ENCODE assay signal across 8 mouse cellular contexts in the genomic region with DNA sequence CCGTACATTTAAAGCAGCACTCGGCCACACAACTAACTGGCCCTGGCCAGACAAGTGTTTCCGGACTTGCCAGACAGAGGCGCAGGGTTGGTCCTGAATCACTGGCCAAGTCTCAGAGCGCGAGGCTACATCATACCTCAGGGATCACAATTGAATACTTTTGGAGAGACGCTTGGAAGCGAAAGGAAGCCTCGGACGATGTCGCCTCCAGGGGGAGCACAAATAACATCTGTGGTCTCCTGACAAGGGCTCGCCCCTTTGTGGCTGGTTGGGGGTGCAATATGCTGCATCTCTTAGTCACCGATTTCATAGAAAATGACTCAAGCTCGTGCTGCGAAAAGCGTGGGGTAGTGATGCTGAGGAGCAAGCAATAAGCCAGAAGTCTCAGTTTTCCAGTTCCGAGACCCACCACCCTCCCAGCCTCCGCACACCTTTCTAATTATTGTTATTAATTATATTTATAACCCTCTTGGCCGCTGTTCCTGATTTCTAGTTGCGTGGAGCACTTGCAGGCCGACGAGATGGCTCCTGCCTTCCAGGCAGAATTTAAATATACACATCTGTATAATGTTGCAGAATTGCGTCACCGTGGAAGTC. TPM values are rescaled to one million over a fixed set of nuclear protein-coding genes. Genes with fewer than 3 reads are reported as not detected.
DNase-seq lines count a peak whose midpoint lies in the region; ATAC-seq and TF ChIP-seq lines count a peak whose summit lies in the region.

No protein-coding gene starts in this region.

- H3K4me1 ChIP-seq in ES-Bruce4 (ENCODE audit: control insufficient read depth, insufficient read depth, low read length), result peaks cover 3% of the 10 kb centered on the region
- peaks cover 28% of the 10 kb centered on the region for H3K4me1 ChIP-seq in forebrain, embryonic 15.5 days
- H3K4me1 ChIP-seq in neural tube, embryonic 15.5 days, result peaks cover 50% of the 10 kb centered on the region

- WGBS in forebrain, embryonic 15.5 days, result under 1% methylated on average over 24 of the region's 24 CpGs
- WGBS in neural tube, embryonic 15.5 days, result under 1% methylated on average over 24 of the region's 24 CpGs

- H3K4me3 ChIP-seq in ES-Bruce4 (ENCODE audit: low read depth, low read length), result peak overlapping the region; percentile 82
- H3K4me3 ChIP-seq in forebrain, embryonic 15.5 days, result peak overlapping the region; percentile 75
- peak overlapping the region; percentile 77 for H3K4me3 ChIP-seq in neural tube, embryonic 15.5 days (replicated peaks)

- H3K27ac ChIP-seq in ES-Bruce4 (ENCODE audit: insufficient read depth, low read length), result no peak overlapping the region
- H3K27ac ChIP-seq in forebrain, embryonic 15.5 days (replicated peaks), result peak overlapping the region; percentile 69
- peak overlapping the region; percentile 85 for H3K27ac ChIP-seq in neural tube, embryonic 15.5 days (replicated peaks)

- intact Hi-C loops in heart, postnatal 25 days (cut with DNase I), result loop anchor here (1.0 to 5.0 kb wide), 4 partner anchors 24 to 145 kb away; a partner anchor contains a TSS

- peak; percentile 60 for TF ChIP-seq CTCF in ES-Bruce4 (IDR thresholded peaks at IDR 0.05; ENCODE audit: low read depth, low read length)

- peak overlapping the region; percentile 94 for H3K9ac ChIP-seq in ES-Bruce4 (ENCODE audit: low read depth, poor library complexity, severe bottlenecking)
- H3K9ac ChIP-seq in forebrain, embryonic 15.5 days (replicated peaks), result peak overlapping the region; percentile 75
- peak overlapping the region; percentile 79 for H3K9ac ChIP-seq in neural tube, embryonic 15.5 days (replicated peaks)

- no peaks in the 10 kb centered on the region for H3K9me3 ChIP-seq in ES-Bruce4 (replicated peaks; ENCODE audit: control insufficient read depth, insufficient read depth, low read length, poor library complexity, severe bottlenecking)
- no peaks in the 10 kb centered on the region for H3K9me3 ChIP-seq in forebrain, embryonic 15.5 days
- H3K9me3 ChIP-seq in neural tube, embryonic 15.5 days (replicated peaks), result no peaks in the 10 kb centered on the region

- no peaks in the 10 kb centered on the region for H3K36me3 ChIP-seq in ES-Bruce4 (ENCODE audit: control insufficient read depth, insufficient read depth, low read length, poor library complexity, severe bottlenecking)
- H3K36me3 ChIP-seq in forebrain, embryonic 15.5 days, result no peaks in the 10 kb centered on the region
- no peaks in the 10 kb centered on the region for H3K36me3 ChIP-seq in neural tube, embryonic 15.5 days

- no peak for TF ChIP-seq EP300 in ES-Bruce4 (IDR thresholded peaks at IDR 0.05; ENCODE audit: insufficient read depth, low read depth, low read length)

- peak overlapping the region; percentile 89 for H3K4me2 ChIP-seq in forebrain, embryonic 15.5 days (replicated peaks)
- H3K4me2 ChIP-seq in neural tube, embryonic 15.5 days, result peak overlapping the region; percentile 79

- peak; percentile 66 for ATAC-seq in forebrain, embryonic 15.5 days (replicated peaks)
- peak; percentile 60 for ATAC-seq in neural tube, embryonic 15.5 days (ENCODE audit: low FRiP score)

- H3K27me3 ChIP-seq in ES-Bruce4 (ENCODE audit: control insufficient read depth, insufficient read depth, low read length, poor library complexity, severe bottlenecking), result no peaks in the 10 kb centered on the region
- H3K27me3 ChIP-seq in forebrain, embryonic 15.5 days, result no peaks in the 10 kb centered on the region
- no peaks in the 10 kb centered on the region for H3K27me3 ChIP-seq in neural tube, embryonic 15.5 days (replicated peaks)

- DNase-seq in c-Kit-positive CD71-positive TER-119-positive erythroid progenitor cells, embryonic 14.5 days (ENCODE audit: low spot score), result peak; percentile 57
- peak; percentile 88 for DNase-seq in heart, postnatal 25 days (ENCODE audit: low spot score)
- DNase-seq in layer of hippocampus, adult 18-20 months (ENCODE audit: low spot score in 2 of 2), result peak; percentile 73 to 85
- peak; percentile 90 to 92 for DNase-seq in lung, adult 18-20 months
- DNase-seq in testis, postnatal 10 days (ENCODE audit: low spot score), result peak; percentile 91

- TF ChIP-seq POLR2A in ES-Bruce4 (IDR thresholded peaks at IDR 0.05; ENCODE audit: insufficient read depth, low read length), result no peak

RNA-seq across cellular contexts. Expression of a gene that starts 0.5 kb away (rescaled TPM):
- polyA plus RNA-seq in ES-Bruce4 (2011; ENCODE audit: insufficient read depth, insufficient read length, low read depth, missing spikeins), result 42.1 and 47.1 TPM in 2 replicates
- polyA plus RNA-seq in forebrain, embryonic 15.5 days (2015; fragmentation: Nextera tagmentation; extraction: Ambion mirVana), result 4.9 and 5.3 TPM in 2 replicates
- total RNA-seq in heart, postnatal 25 days (2021), result 100 to 1,000 TPM; 140 to 159 TPM
- total RNA-seq in layer of hippocampus, adult 18-20 months (2021), result 10 to 100 TPM; 39.0 to 48.0 TPM
- 7.8 and 8.7 TPM in 2 replicates for polyA plus RNA-seq in neural tube, embryonic 15.5 days (2015; fragmentation: Nextera tagmentation; extraction: Ambion mirVana)

RNA-seq across cellular contexts. Expression of a gene that starts 14.7 kb away (rescaled TPM):
- polyA plus RNA-seq in ES-Bruce4 (2011; ENCODE audit: insufficient read depth, insufficient read length, low read depth, missing spikeins), result 0.48 TPM in 1 of 2 replicates, not detected in the other
- polyA plus RNA-seq in forebrain, embryonic 15.5 days (2015; fragmentation: Nextera tagmentation; extraction: Ambion mirVana), result 0.19 TPM in 1 of 2 replicates, not detected in the other
- total RNA-seq in heart, postnatal 25 days (2021), result not detected
- not detected for total RNA-seq in layer of hippocampus, adult 18-20 months (2021)
- polyA plus RNA-seq in neural tube, embryonic 15.5 days (2015; fragmentation: Nextera tagmentation; extraction: Ambion mirVana), result not detected in 2 replicates

RNA-seq across cellular contexts. Expression of a gene that starts 45.2 kb away (rescaled TPM):
- not detected in 2 replicates for polyA plus RNA-seq in ES-Bruce4 (2011; ENCODE audit: insufficient read depth, insufficient read length, low read depth, missing spikeins)
- not detected in 2 replicates for polyA plus RNA-seq in forebrain, embryonic 15.5 days (2015; fragmentation: Nextera tagmentation; extraction: Ambion mirVana)
- total RNA-seq in heart, postnatal 25 days (2021), result not detected
- not detected for total RNA-seq in layer of hippocampus, adult 18-20 months (2021)
- polyA plus RNA-seq in neural tube, embryonic 15.5 days (2015; fragmentation: Nextera tagmentation; extraction: Ambion mirVana), result not detected in 2 replicates
